In the genomic region with DNA sequence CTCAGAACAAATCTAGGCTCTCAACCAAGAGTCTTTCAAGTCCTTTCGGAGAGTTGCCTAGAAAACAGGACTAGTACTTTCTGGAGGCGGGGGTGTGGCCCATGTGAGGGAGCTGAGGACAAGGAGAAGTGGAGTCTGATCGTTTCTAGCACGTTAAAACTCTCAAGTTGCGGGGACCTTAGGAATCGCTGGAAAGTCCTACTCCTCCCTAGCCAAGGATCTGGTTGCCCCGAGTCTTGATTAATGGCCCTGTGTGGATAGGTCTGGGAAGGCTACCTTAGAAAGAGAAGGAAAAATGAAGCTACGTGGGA, we compare ENCODE assay signal across 8 mouse cellular contexts. TPM values are rescaled to one million over a fixed set of nuclear protein-coding genes. Genes with fewer than 3 reads are reported as not detected.
A peak's percentile ranks its signal among the peaks of the same experiment; 100 is the strongest.
DNase-seq lines count a peak whose midpoint lies in the region; ATAC-seq lines count a peak whose summit lies in the region.

No protein-coding gene starts in this region.

- H3K9me3 ChIP-seq in hindbrain, embryonic 15.5 days = no peaks in the 10 kb centered on the region

- H3K36me3 ChIP-seq in hindbrain, embryonic 15.5 days = no peaks in the 10 kb centered on the region

- H3K4me2 ChIP-seq in hindbrain, embryonic 15.5 days = peak overlapping the region; percentile 64

- 4% methylated on average over 8 of the region's 8 CpGs for WGBS in hindbrain, embryonic 15.5 days

- peaks cover 98% of the 10 kb centered on the region for H3K27me3 ChIP-seq in hindbrain, embryonic 15.5 days

- no peak overlapping the region for H3K9ac ChIP-seq in hindbrain, embryonic 15.5 days

- peak; percentile 84 for DNase-seq in heart, adult 18-20 months
- no peak for DNase-seq in heart, adult 11 months
- peak; percentile 51 for DNase-seq in adipocyte (ENCODE audit: low spot score)
- DNase-seq in lung, adult 18-20 months = peak; percentile 63 to 67
- no peak for DNase-seq in embryo, embryonic 10 days (ENCODE audit: low spot score)
- no peak for DNase-seq in spleen, postnatal 36 days (ENCODE audit: low spot score in 2 of 2)

- no peak overlapping the region for H3K27ac ChIP-seq in hindbrain, embryonic 15.5 days (replicated peaks)

- no peak for ATAC-seq in hindbrain, embryonic 15.5 days (ENCODE audit: low FRiP score, low read depth)
- ATAC-seq in granulocyte monocyte progenitor cell, adult 5-6 weeks (replicated peaks; ENCODE audit: poor library complexity, severe bottlenecking) = no peak

- H3K4me3 ChIP-seq in hindbrain, embryonic 15.5 days = peak overlapping the region; percentile 40; the same call in 1 of the 2 replicates

- peaks cover 63% of the 10 kb centered on the region for H3K4me1 ChIP-seq in hindbrain, embryonic 15.5 days (replicated peaks)

RNA-seq across cellular contexts. Expression of a gene that starts 6.0 kb away (rescaled TPM):
- 100 to 1,000 TPM; 185 to 206 TPM for total RNA-seq in heart, adult 18-20 months (2021)
- 12.9 and 13.9 TPM in 2 replicates for polyA plus RNA-seq in hindbrain, embryonic 15.5 days (2015; fragmentation: Nextera tagmentation; extraction: Ambion mirVana)
- total RNA-seq in granulocyte monocyte progenitor cell, adult 5-6 weeks (2014; fragmentation: Nextera tagmentation) = not detected in 2 replicates
- total RNA-seq in granulocyte monocyte progenitor cell, adult 5-6 weeks (2017) = not detected in 2 replicates

RNA-seq across cellular contexts. Expression of a gene that starts 24.3 kb away (rescaled TPM):
- 1 to 10 TPM; 5.6 to 6.3 TPM for total RNA-seq in heart, adult 18-20 months (2021)
- 42.8 and 46.6 TPM in 2 replicates for polyA plus RNA-seq in hindbrain, embryonic 15.5 days (2015; fragmentation: Nextera tagmentation; extraction: Ambion mirVana)
- total RNA-seq in granulocyte monocyte progenitor cell, adult 5-6 weeks (2014; fragmentation: Nextera tagmentation) = 23.6 and 31.1 TPM in 2 replicates
- total RNA-seq in granulocyte monocyte progenitor cell, adult 5-6 weeks (2017) = 13.9 and 18.8 TPM in 2 replicates

RNA-seq across cellular contexts. Expression of a gene that starts 25.7 kb away (rescaled TPM):
- total RNA-seq in heart, adult 18-20 months (2021) = not detected
- not detected in 2 replicates for polyA plus RNA-seq in hindbrain, embryonic 15.5 days (2015; fragmentation: Nextera tagmentation; extraction: Ambion mirVana)
- total RNA-seq in granulocyte monocyte progenitor cell, adult 5-6 weeks (2014; fragmentation: Nextera tagmentation) = not detected in 2 replicates
- 1.5 TPM in 1 of 2 replicates, not detected in the other for total RNA-seq in granulocyte monocyte progenitor cell, adult 5-6 weeks (2017)

Comparison
In these comparisons a context has a peak if more than half of its experiments do, and no peak if none do; other contexts are left out.
1. DNase-seq: peak in heart, adult 18-20 months (2 of 2), adipocyte (single experiment) and lung, adult 18-20 months (2 of 2); none in heart, adult 11 months (single experiment), embryo, embryonic 10 days (single experiment) and spleen, postnatal 36 days (0 of 2).
2. RNA of a gene that starts 6.0 kb away (total RNA-seq): 185 to 206 TPM in heart, adult 18-20 months; not detected in granulocyte monocyte progenitor cell, adult 5-6 weeks; every median in the first group is over 100 times any median in the second.